Mouse (Mus musculus): ENCODE results near the gene Tap1. TPM values are rescaled to one million over a fixed set of nuclear protein-coding genes. Genes with fewer than 3 reads are reported as not detected.
"Not testable (repeated sequence)": the region's sequence is repeated elsewhere in the genome, so short reads cannot be mapped to it uniquely, and the experiment has no call there.

The Tap1 gene
- polyA plus RNA-seq, 1 experiment, result 55.9 TPM

- no peak overlapping the region for H3K27ac ChIP-seq (ENCODE audit: control insufficient read depth, insufficient read depth, low read depth, low read length, poor library complexity)
- H3K4me1 ChIP-seq (ENCODE audit: control insufficient read depth, insufficient read depth, low read length), result no peaks in the 10 kb centered on the region
- no peak for TF ChIP-seq CTCF (IDR thresholded peaks at IDR 0.05; ENCODE audit: control insufficient read depth, insufficient read depth, low read length)
- no peak for TF ChIP-seq POLR2A (IDR thresholded peaks at IDR 0.05; ENCODE audit: borderline replicate concordance, control insufficient read depth, low read depth, low read length)
- no peak overlapping the region for H3K4me3 ChIP-seq (replicated peaks; ENCODE audit: control insufficient read depth, low read depth, low read length)
- WGBS, result 79% methylated on average over 5 of the region's 5 CpGs
Measured at GRCm38 (mm10) chr17:34217986-34218385, 30.6 kb downstream of the Tap1 start.

- Histone ChIP-seq H3K27ac (ENCODE audit: control insufficient read depth, insufficient read depth, low read depth, low read length, poor library complexity) (no peak overlapping the region), H3K4me1 (ENCODE audit: control insufficient read depth, insufficient read depth, low read length) (no peaks in the 10 kb centered on the region), H3K4me3 (replicated peaks; ENCODE audit: control insufficient read depth, low read depth, low read length) (no peak overlapping the region)
- TF ChIP-seq POLR2A (IDR thresholded peaks at IDR 0.05; ENCODE audit: borderline replicate concordance, control insufficient read depth, low read depth, low read length) (no peak), CTCF (IDR thresholded peaks at IDR 0.05; ENCODE audit: control insufficient read depth, insufficient read depth, low read length) (no peak)
- 77% methylated on average over 11 of the region's 11 CpGs for WGBS
Measured at GRCm38 (mm10) chr17:34218675-34219074, 31.3 kb downstream of the Tap1 start.

- not testable (repeated sequence) for H3K4me3 ChIP-seq (replicated peaks; ENCODE audit: control insufficient read depth, low read depth, low read length); H3K27ac ChIP-seq (ENCODE audit: control insufficient read depth, insufficient read depth, low read depth, low read length, poor library complexity); H3K4me1 ChIP-seq (ENCODE audit: control insufficient read depth, insufficient read depth, low read length)
- peak; percentile 81 for TF ChIP-seq CTCF (IDR thresholded peaks at IDR 0.05; ENCODE audit: control insufficient read depth, insufficient read depth, low read length)
- WGBS, result 90% methylated on average over 9 of the region's 11 CpGs
Measured at GRCm38 (mm10) chr17:34219096-34219495, 31.7 kb downstream of the Tap1 start.

- WGBS, result 92% methylated on average over 3 of the region's 7 CpGs
Measured at GRCm38 (mm10) chr17:34219801-34220200, 32.4 kb downstream of the Tap1 start.

GRCm38 (mm10) chr17:34220401-34220800 lies 33.0 kb downstream of the Tap1 start:
- H3K27ac ChIP-seq (ENCODE audit: control insufficient read depth, insufficient read depth, low read depth, low read length, poor library complexity); H3K4me1 ChIP-seq (ENCODE audit: control insufficient read depth, insufficient read depth, low read length); H3K4me3 ChIP-seq (replicated peaks; ENCODE audit: control insufficient read depth, low read depth, low read length): not testable (repeated sequence)
- 100% methylated on average over 7 of the region's 16 CpGs for WGBS

More at GRCm38 (mm10) chr17:34219801-34220200, 32.4 kb downstream of the Tap1 start:
- not testable (repeated sequence) for H3K4me3 ChIP-seq (replicated peaks; ENCODE audit: control insufficient read depth, low read depth, low read length); H3K27ac ChIP-seq (ENCODE audit: control insufficient read depth, insufficient read depth, low read depth, low read length, poor library complexity); H3K4me1 ChIP-seq (ENCODE audit: control insufficient read depth, insufficient read depth, low read length)

GRCm38 (mm10) chr17:34224816-34225215 lies 37.5 kb downstream of the Tap1 start:
- 85% methylated on average over 3 of the region's 3 CpGs for WGBS
- no peak overlapping the region for H3K27ac ChIP-seq (ENCODE audit: control insufficient read depth, insufficient read depth, low read depth, low read length, poor library complexity)
- no peaks in the 10 kb centered on the region for H3K4me1 ChIP-seq (ENCODE audit: control insufficient read depth, insufficient read depth, low read length)
- H3K4me3 ChIP-seq (replicated peaks; ENCODE audit: control insufficient read depth, low read depth, low read length), result no peak overlapping the region
- TF ChIP-seq POLR2A (IDR thresholded peaks at IDR 0.05; ENCODE audit: borderline replicate concordance, control insufficient read depth, low read depth, low read length) (no peak), CTCF (IDR thresholded peaks at IDR 0.05; ENCODE audit: control insufficient read depth, insufficient read depth, low read length) (no peak)

- no peak for TF ChIP-seq POLR2A (IDR thresholded peaks at IDR 0.05; ENCODE audit: borderline replicate concordance, control insufficient read depth, low read depth, low read length)
- no peak for TF ChIP-seq CTCF (IDR thresholded peaks at IDR 0.05; ENCODE audit: control insufficient read depth, insufficient read depth, low read length)
- Histone ChIP-seq H3K27ac (ENCODE audit: control insufficient read depth, insufficient read depth, low read depth, low read length, poor library complexity) (no peak overlapping the region), H3K4me3 (replicated peaks; ENCODE audit: control insufficient read depth, low read depth, low read length) (no peak overlapping the region), H3K4me1 (ENCODE audit: control insufficient read depth, insufficient read depth, low read length) (no peaks in the 10 kb centered on the region)
- 90% methylated on average over 8 of the region's 8 CpGs for WGBS
Measured at GRCm38 (mm10) chr17:34225426-34225825, 38.1 kb downstream of the Tap1 start.

GRCm38 (mm10) chr17:34225911-34226310 lies 38.6 kb downstream of the Tap1 start:
- H3K4me3 ChIP-seq (replicated peaks; ENCODE audit: control insufficient read depth, low read depth, low read length); H3K27ac ChIP-seq (ENCODE audit: control insufficient read depth, insufficient read depth, low read depth, low read length, poor library complexity); H3K4me1 ChIP-seq (ENCODE audit: control insufficient read depth, insufficient read depth, low read length): not testable (repeated sequence)
- 97% methylated on average over 17 of the region's 23 CpGs for WGBS

GRCm38 (mm10) chr17:34230971-34231370 lies 43.6 kb downstream of the Tap1 start:
- not testable (repeated sequence) for H3K4me3 ChIP-seq (replicated peaks; ENCODE audit: control insufficient read depth, low read depth, low read length); H3K27ac ChIP-seq (ENCODE audit: control insufficient read depth, insufficient read depth, low read depth, low read length, poor library complexity); H3K4me1 ChIP-seq (ENCODE audit: control insufficient read depth, insufficient read depth, low read length)
- 89% methylated on average over 9 of the region's 9 CpGs for WGBS

- H3K4me1 ChIP-seq (ENCODE audit: control insufficient read depth, insufficient read depth, low read length); H3K27ac ChIP-seq (ENCODE audit: control insufficient read depth, insufficient read depth, low read depth, low read length, poor library complexity); H3K4me3 ChIP-seq (replicated peaks; ENCODE audit: control insufficient read depth, low read depth, low read length): not testable (repeated sequence)
- 94% methylated on average over 7 of the region's 7 CpGs for WGBS
Measured at GRCm38 (mm10) chr17:34232021-34232420, 44.7 kb downstream of the Tap1 start.
